In genomic region chr13:97390449-97390930, GRCm38 (mm10) we compare ENCODE assay signal across 8 mouse cellular contexts.
DNase-seq lines count a peak whose midpoint lies in the region; ATAC-seq and TF ChIP-seq lines count a peak whose summit lies in the region.
"Had no signal": no experiment of that assay in that cellular context is flagged by ENCODE, and none has a peak within 500 bp of the region (broad histone marks: within the 10 kb centered on the region; RNA-seq: fewer than 3 reads in every experiment).

No protein-coding gene starts in this region.

- WGBS in heart, embryonic 10.5 days, result 15% methylated on average over 11 of the region's 11 CpGs
- WGBS in kidney, postnatal 0 days, result 14% methylated on average over 11 of the region's 11 CpGs
- WGBS in stomach, embryonic 15.5 days, result 16% methylated on average over 11 of the region's 11 CpGs

- DNase-seq in Muller cell, postnatal 12 days (ENCODE audit: inconsistent ontology term), result peak; percentile 67
- DNase-seq in embryo, embryonic 10.5 days (ENCODE audit: low spot score), result peak; percentile 80
- DNase-seq in heart, embryonic 10.5 days (ENCODE audit: low spot score), result peak; percentile 76
- peak; percentile 87 for DNase-seq in kidney, postnatal 0 days (ENCODE audit: low spot score)
- peak; percentile 39 to 42 for DNase-seq in lung, postnatal 4 days

- peaks cover 13% of the 10 kb centered on the region for H3K27me3 ChIP-seq in heart, embryonic 10.5 days (ENCODE audit: insufficient read depth, poor library complexity, severe bottlenecking)
- H3K27me3 ChIP-seq in kidney, postnatal 0 days (ENCODE audit: insufficient read depth, low read length), result no peaks in the 10 kb centered on the region
- H3K27me3 ChIP-seq in stomach, embryonic 15.5 days (replicated peaks), result no peaks in the 10 kb centered on the region

- TF ChIP-seq CTCF in kidney, postnatal 0 days (IDR thresholded peaks at IDR 0.05; ENCODE audit: low read depth), result no peak

- H3K9ac ChIP-seq in kidney, postnatal 0 days (ENCODE audit: low read depth, low read length), result no peak overlapping the region
- no peak overlapping the region for H3K9ac ChIP-seq in stomach, embryonic 15.5 days

- peak overlapping the region; percentile 39 for H3K4me2 ChIP-seq in kidney, postnatal 0 days (ENCODE audit: low read length)
- peak overlapping the region; percentile 38 for H3K4me2 ChIP-seq in stomach, embryonic 15.5 days

- H3K9me3 ChIP-seq in heart, embryonic 10.5 days, result no peaks in the 10 kb centered on the region
- no peaks in the 10 kb centered on the region for H3K9me3 ChIP-seq in kidney, postnatal 0 days (replicated peaks; ENCODE audit: low read length)
- no peaks in the 10 kb centered on the region for H3K9me3 ChIP-seq in stomach, embryonic 15.5 days

- peak; percentile 52; the same call in 1 of the 2 replicates for ATAC-seq in kidney, postnatal 0 days (replicated peaks; ENCODE audit: low FRiP score, low read depth)
- ATAC-seq in stomach, embryonic 15.5 days (ENCODE audit: insufficient read depth, low FRiP score, low read depth), result peak; percentile 24; the same call in 1 of the 2 replicates
- ATAC-seq in megakaryocyte-erythroid progenitor cell, adult 5-6 weeks (replicated peaks; ENCODE audit: low FRiP score, low TSS enrichment, poor library complexity, severe bottlenecking), result no peak

- H3K4me3 ChIP-seq in heart, embryonic 10.5 days, result peak overlapping the region; percentile 22; the same call in 1 of the 2 replicates
- no peak overlapping the region for H3K4me3 ChIP-seq in kidney, postnatal 0 days (replicated peaks; ENCODE audit: low read depth, low read length)
- no peak overlapping the region for H3K4me3 ChIP-seq in stomach, embryonic 15.5 days (replicated peaks)

- H3K36me3 ChIP-seq in heart, embryonic 10.5 days, result no peaks in the 10 kb centered on the region
- H3K36me3 ChIP-seq in kidney, postnatal 0 days (ENCODE audit: insufficient read depth, low read length), result no peaks in the 10 kb centered on the region
- no peaks in the 10 kb centered on the region for H3K36me3 ChIP-seq in stomach, embryonic 15.5 days

- H3K27ac ChIP-seq in heart, embryonic 10.5 days, result no peak overlapping the region; the same call in 1 of the 2 replicates
- no peak overlapping the region for H3K27ac ChIP-seq in kidney, postnatal 0 days
- H3K27ac ChIP-seq in stomach, embryonic 15.5 days, result no peak overlapping the region
- H3K27ac ChIP-seq: macrophage had no signal

- H3K4me1 ChIP-seq in heart, embryonic 10.5 days, result peaks cover 23% of the 10 kb centered on the region
- no peaks in the 10 kb centered on the region for H3K4me1 ChIP-seq in kidney, postnatal 0 days (replicated peaks; ENCODE audit: insufficient read depth, low read length)
- H3K4me1 ChIP-seq in stomach, embryonic 15.5 days, result peaks cover 4% of the 10 kb centered on the region
